Comparison of ENCODE assay signal across 11 mouse cellular contexts in genomic region chr12:99921045-99921444, GRCm38 (mm10). TPM values are rescaled to one million over a fixed set of nuclear protein-coding genes. Genes with fewer than 3 reads are reported as not detected.
DNase-seq lines count a peak whose midpoint lies in the region; ATAC-seq and TF ChIP-seq lines count a peak whose summit lies in the region.
"Had no signal": no experiment of that assay in that cellular context is flagged by ENCODE, and none has a peak within 500 bp of the region (broad histone marks: within the 10 kb centered on the region; RNA-seq: fewer than 3 reads in every experiment).

No protein-coding gene starts in this region.

- no peak for ATAC-seq in liver, embryonic 14.5 days (ENCODE audit: insufficient read depth)
- no peak for ATAC-seq in liver, embryonic 12.5 days

- no peak overlapping the region for H3K4me2 ChIP-seq in liver, embryonic 14.5 days (ENCODE audit: low read depth)
- H3K4me2 ChIP-seq in liver, embryonic 12.5 days = no peak overlapping the region
- H3K4me2 ChIP-seq: embryonic facial prominence, embryonic 15.5 days; lung, embryonic 15.5 days had no signal

- H3K27me3 ChIP-seq in liver, embryonic 14.5 days (ENCODE audit: control insufficient read depth, insufficient read depth, low read length) = no peaks in the 10 kb centered on the region
- no peaks in the 10 kb centered on the region for H3K27me3 ChIP-seq in liver, embryonic 12.5 days (replicated peaks)
- H3K27me3 ChIP-seq in splenic B cell, adult 2 months (ENCODE audit: control insufficient read depth, insufficient read depth, low read length, poor library complexity, severe bottlenecking) = no peaks in the 10 kb centered on the region
- H3K27me3 ChIP-seq: embryonic facial prominence, embryonic 15.5 days; lung, embryonic 15.5 days had no signal

- no peak overlapping the region for H3K4me3 ChIP-seq in liver, embryonic 14.5 days (ENCODE audit: insufficient read depth in 1 of 2, low read depth in 2 of 2, low read length in 2 of 2)
- no peak overlapping the region for H3K4me3 ChIP-seq in liver, embryonic 12.5 days
- H3K4me3 ChIP-seq: embryonic facial prominence, embryonic 15.5 days; lung, embryonic 15.5 days had no signal

- H3K4me1 ChIP-seq in liver, embryonic 14.5 days (replicated peaks; ENCODE audit: control insufficient read depth in 2 of 2, insufficient read depth in 2 of 2, low read length in 1 of 2) = no peaks in the 10 kb centered on the region
- no peaks in the 10 kb centered on the region for H3K4me1 ChIP-seq in liver, embryonic 12.5 days
- H3K4me1 ChIP-seq: embryonic facial prominence, embryonic 15.5 days; lung, embryonic 15.5 days had no signal

- no peak overlapping the region for H3K9ac ChIP-seq in liver, embryonic 14.5 days (replicated peaks)
- no peak overlapping the region for H3K9ac ChIP-seq in liver, embryonic 12.5 days
- H3K9ac ChIP-seq: embryonic facial prominence, embryonic 15.5 days; lung, embryonic 15.5 days had no signal

- TF ChIP-seq EP300 in liver, embryonic 14.5 days (IDR thresholded peaks at IDR 0.05; ENCODE audit: low read depth) = no peak

- peaks cover 1% of the 10 kb centered on the region; the same call in 1 of the 2 replicates for H3K36me3 ChIP-seq in liver, embryonic 14.5 days (replicated peaks; ENCODE audit: control insufficient read depth, insufficient read depth, low read depth)
- peaks cover 25% of the 10 kb centered on the region for H3K36me3 ChIP-seq in liver, embryonic 12.5 days
- H3K36me3 ChIP-seq in splenic B cell, adult 2 months (ENCODE audit: control insufficient read depth, insufficient read depth, low read length, poor library complexity, severe bottlenecking) = peaks cover 2% of the 10 kb centered on the region; the same call in 1 of the 2 replicates

- H3K9me3 ChIP-seq in liver, embryonic 14.5 days (ENCODE audit: control insufficient read depth, low read length) = no peaks in the 10 kb centered on the region
- no peaks in the 10 kb centered on the region for H3K9me3 ChIP-seq in liver, embryonic 12.5 days (replicated peaks)
- H3K9me3 ChIP-seq: embryonic facial prominence, embryonic 15.5 days; lung, embryonic 15.5 days had no signal

- DNase-seq in embryo, embryonic 10.5 days (ENCODE audit: low spot score) = peak; percentile 31
- DNase-seq in embryo, embryonic 10 days (ENCODE audit: low spot score) = no peak
- DNase-seq in liver, embryonic 14.5 days (ENCODE audit: low read depth in 3 of 3, low spot score in 3 of 3) = no peak
- DNase-seq in R1 (ENCODE audit: low read depth, low spot score) = peak; percentile 68
- peak; percentile 40 for DNase-seq in splenic B cell, adult 2 months (ENCODE audit: low read depth, low spot score)
- no peak for DNase-seq in layer of hippocampus, adult 18-20 months (ENCODE audit: low spot score in 2 of 2)
- DNase-seq in frontal cortex, postnatal 14 days (ENCODE audit: low spot score in 2 of 2) = no peak
- DNase-seq: heart, adult 11 months had no signal

- TF ChIP-seq CTCF in liver, embryonic 14.5 days (IDR thresholded peaks at IDR 0.05; ENCODE audit: low read depth) = peak; percentile 63

- H3K27ac ChIP-seq in liver, embryonic 14.5 days = no peak overlapping the region
- H3K27ac ChIP-seq in liver, embryonic 12.5 days = no peak overlapping the region
- H3K27ac ChIP-seq: embryonic facial prominence, embryonic 15.5 days; lung, embryonic 15.5 days had no signal

- WGBS in liver, embryonic 14.5 days (ENCODE audit: insufficient replicate concordance) = 79% methylated on average over 3 of the region's 3 CpGs
- WGBS in liver, embryonic 12.5 days (ENCODE audit: insufficient replicate concordance) = 67% methylated on average over 3 of the region's 3 CpGs

RNA-seq across cellular contexts. Expression of gene Tdp1, which starts 36.7 kb away (rescaled TPM):
- 15.4 and 16.8 TPM in 2 replicates for polyA plus RNA-seq in liver, embryonic 14.5 days (2012; rRNA removed)
- 23.3 and 29.8 TPM in 2 replicates for polyA plus RNA-seq in liver, embryonic 14.5 days (2014; fragmentation: Nextera tagmentation; extraction: Ambion mirVana)
- polyA plus RNA-seq in liver, embryonic 12.5 days (2016; fragmentation: Nextera tagmentation; extraction: Ambion mirVana) = 41.4 and 43.8 TPM in 2 replicates
- total RNA-seq in layer of hippocampus, adult 18-20 months (2021) = 10 to 100 TPM; 25.8 to 31.7 TPM

RNA-seq across cellular contexts. Expression of gene Efcab11, which starts 36.8 kb away (rescaled TPM):
- polyA plus RNA-seq in liver, embryonic 14.5 days (2012; rRNA removed) = 1.5 and 2.9 TPM in 2 replicates
- polyA plus RNA-seq in liver, embryonic 14.5 days (2014; fragmentation: Nextera tagmentation; extraction: Ambion mirVana) = 6.1 and 6.6 TPM in 2 replicates
- polyA plus RNA-seq in liver, embryonic 12.5 days (2016; fragmentation: Nextera tagmentation; extraction: Ambion mirVana) = 5.4 and 5.5 TPM in 2 replicates
- under 1 TPM; 0.30 to 0.33 TPM for total RNA-seq in layer of hippocampus, adult 18-20 months (2021)

RNA-seq across cellular contexts. Expression of gene Kcnk13, which starts 43.3 kb away (rescaled TPM):
- 0.23 and 0.24 TPM in 2 replicates for polyA plus RNA-seq in liver, embryonic 14.5 days (2012; rRNA removed)
- 0.48 and 0.58 TPM in 2 replicates for polyA plus RNA-seq in liver, embryonic 14.5 days (2014; fragmentation: Nextera tagmentation; extraction: Ambion mirVana)
- polyA plus RNA-seq in liver, embryonic 12.5 days (2016; fragmentation: Nextera tagmentation; extraction: Ambion mirVana) = 0.46 and 0.59 TPM in 2 replicates
- 1 to 10 TPM; 8.1 to 8.7 TPM for total RNA-seq in layer of hippocampus, adult 18-20 months (2021)

Comparison
In these comparisons a context has a peak if more than half of its experiments do, and no peak if none do; other contexts are left out.
1. DNase-seq: peak in embryo, embryonic 10.5 days (single experiment), R1 (single experiment) and splenic B cell, adult 2 months (single experiment); none in embryo, embryonic 10 days (single experiment), liver, embryonic 14.5 days (0 of 3), layer of hippocampus, adult 18-20 months (0 of 2) and frontal cortex, postnatal 14 days (0 of 2).